In genomic region chr13:36896061-36896460, GRCm38 (mm10) we compare ENCODE assay signal across 17 mouse cellular contexts.
"Had no signal": no experiment of that assay in that cellular context is flagged by ENCODE, and none has a peak within 500 bp of the region (broad histone marks: within the 10 kb centered on the region; RNA-seq: fewer than 3 reads in every experiment).

No protein-coding gene starts in this region.

- H3K4me2 ChIP-seq: liver, embryonic 11.5 days; liver, embryonic 13.5 days; liver, embryonic 15.5 days; midbrain, embryonic 11.5 days; midbrain, embryonic 13.5 days; midbrain, embryonic 15.5 days; neural tube, embryonic 12.5 days; stomach, embryonic 15.5 days had no signal

- H3K36me3 ChIP-seq: liver, embryonic 13.5 days; liver, embryonic 15.5 days; midbrain, embryonic 13.5 days; midbrain, embryonic 15.5 days; neural tube, embryonic 12.5 days; stomach, embryonic 15.5 days had no signal

- H3K9ac ChIP-seq: liver, embryonic 13.5 days; liver, embryonic 15.5 days; liver, postnatal 0 days; midbrain, embryonic 13.5 days; midbrain, embryonic 15.5 days; neural tube, embryonic 12.5 days; stomach, embryonic 15.5 days had no signal

- ATAC-seq: liver, postnatal 0 days; midbrain, embryonic 13.5 days; midbrain, embryonic 15.5 days had no signal

- H3K4me3 ChIP-seq: liver, embryonic 13.5 days; liver, embryonic 15.5 days; megakaryocyte, embryonic 14.5 days; midbrain, embryonic 13.5 days; midbrain, embryonic 15.5 days; neural tube, embryonic 12.5 days; stomach, embryonic 15.5 days had no signal

- H3K27ac ChIP-seq: liver, embryonic 13.5 days; liver, embryonic 15.5 days; macrophage; midbrain, embryonic 13.5 days; midbrain, embryonic 15.5 days; neural tube, embryonic 12.5 days; stomach, embryonic 15.5 days; stomach, postnatal 0 days had no signal

- DNase-seq: liver, embryonic 13.5 days; liver, postnatal 0 days; lung, postnatal 10 days; right cerebral cortex, postnatal 14 days; thymus, adult 2 months; thymus, postnatal 25 days; thymus, postnatal 4 days had no signal

- H3K4me1 ChIP-seq: liver, embryonic 13.5 days; liver, embryonic 15.5 days; midbrain, embryonic 13.5 days; midbrain, embryonic 15.5 days; neural tube, embryonic 12.5 days; stomach, embryonic 15.5 days had no signal

- H3K9me3 ChIP-seq: liver, embryonic 13.5 days; liver, embryonic 15.5 days; megakaryocyte, embryonic 14.5 days; midbrain, embryonic 13.5 days; midbrain, embryonic 15.5 days; neural tube, embryonic 12.5 days; stomach, embryonic 15.5 days had no signal

- H3K27me3 ChIP-seq: liver, embryonic 13.5 days; liver, embryonic 15.5 days; megakaryocyte, embryonic 14.5 days; midbrain, embryonic 13.5 days; midbrain, embryonic 15.5 days; neural tube, embryonic 12.5 days; stomach, embryonic 15.5 days had no signal
